Mouse (Mus musculus): ENCODE data around the gene Pdia5. TPM values are rescaled to one million over a fixed set of nuclear protein-coding genes. Genes with fewer than 3 reads are reported as not detected.

The Pdia5 gene
- polyA plus RNA-seq, 1 experiment from 2014 or later = 28.9 TPM

GRCm38 (mm10) chr16:35479301-35479700 is 11.4 kb downstream of the Pdia5 start:
- H3K9ac ChIP-seq = no peak overlapping the region
- no peaks in the 10 kb centered on the region for H3K36me3 ChIP-seq
- H3K4me3 ChIP-seq = no peak overlapping the region
- H3K4me1 ChIP-seq = 0 out of 2 replicates have a peak, but pooled peaks cover 4% of the 10 kb centered on the region
- no peak for ATAC-seq (ENCODE audit: insufficient number of reproducible peaks, insufficient read depth, low FRiP score, low TSS enrichment)
- H3K9me3 ChIP-seq = no peaks in the 10 kb centered on the region
- no peak overlapping the region for H3K4me2 ChIP-seq (replicated peaks)
- 77% methylated on average over 6 of the region's 6 CpGs for WGBS
- H3K27ac ChIP-seq = no peak overlapping the region
- H3K27me3 ChIP-seq = no peaks in the 10 kb centered on the region

- no peak for ATAC-seq (ENCODE audit: insufficient number of reproducible peaks, insufficient read depth, low FRiP score, low TSS enrichment)
- 31% methylated on average over 1 of the region's 1 CpGs for WGBS
- H3K27ac ChIP-seq = no peak overlapping the region
- H3K4me1 ChIP-seq = no peaks in the 10 kb centered on the region
- no peak overlapping the region for H3K9ac ChIP-seq
- no peak overlapping the region for H3K4me3 ChIP-seq
- H3K36me3 ChIP-seq = no peaks in the 10 kb centered on the region
- H3K27me3 ChIP-seq = no peaks in the 10 kb centered on the region
- H3K4me2 ChIP-seq (replicated peaks) = no peak overlapping the region
- no peaks in the 10 kb centered on the region for H3K9me3 ChIP-seq
These were observed 13.4 kb downstream of the Pdia5 start for GRCm38 (mm10) chr16:35477273-35477672.

- no peaks in the 10 kb centered on the region for H3K9me3 ChIP-seq
- no peak overlapping the region for H3K27ac ChIP-seq
- H3K4me3 ChIP-seq = no peak overlapping the region
- no peak for ATAC-seq (ENCODE audit: insufficient number of reproducible peaks, insufficient read depth, low FRiP score, low TSS enrichment)
- H3K27me3 ChIP-seq = no peaks in the 10 kb centered on the region
- no peak overlapping the region for H3K9ac ChIP-seq
- WGBS = 89% methylated on average over 14 of the region's 14 CpGs
- H3K4me2 ChIP-seq (replicated peaks) = no peak overlapping the region
- no peaks in the 10 kb centered on the region for H3K36me3 ChIP-seq
- no peaks in the 10 kb centered on the region for H3K4me1 ChIP-seq
These were observed 18.0 kb downstream of the Pdia5 start for GRCm38 (mm10) chr16:35472569-35473275.

- Histone ChIP-seq H3K27ac (no peak overlapping the region), H3K36me3 (no peaks in the 10 kb centered on the region), H3K4me2 (replicated peaks) (no peak overlapping the region), H3K27me3 (no peaks in the 10 kb centered on the region), H3K9me3 (no peaks in the 10 kb centered on the region), H3K4me3 (no peak overlapping the region), H3K9ac (no peak overlapping the region), H3K4me1 (no peaks in the 10 kb centered on the region)
- WGBS = 88% methylated on average over 17 of the region's 17 CpGs
- no peak for ATAC-seq (ENCODE audit: insufficient number of reproducible peaks, insufficient read depth, low FRiP score, low TSS enrichment)
These were observed 18.7 kb downstream of the Pdia5 start for GRCm38 (mm10) chr16:35471841-35472568.

GRCm38 (mm10) chr16:35470983-35471382 is 19.7 kb downstream of the Pdia5 start:
- 81% methylated on average over 8 of the region's 8 CpGs for WGBS
- H3K36me3 ChIP-seq = 0 out of 2 replicates have a peak, but pooled peaks cover 3% of the 10 kb centered on the region
- H3K4me2 ChIP-seq (replicated peaks) = no peak overlapping the region
- no peaks in the 10 kb centered on the region for H3K9me3 ChIP-seq
- H3K27ac ChIP-seq = no peak overlapping the region
- no peak overlapping the region for H3K4me3 ChIP-seq
- H3K27me3 ChIP-seq = no peaks in the 10 kb centered on the region
- no peaks in the 10 kb centered on the region for H3K4me1 ChIP-seq
- no peak overlapping the region for H3K9ac ChIP-seq
- ATAC-seq (ENCODE audit: insufficient number of reproducible peaks, insufficient read depth, low FRiP score, low TSS enrichment) = no peak

DNA sequence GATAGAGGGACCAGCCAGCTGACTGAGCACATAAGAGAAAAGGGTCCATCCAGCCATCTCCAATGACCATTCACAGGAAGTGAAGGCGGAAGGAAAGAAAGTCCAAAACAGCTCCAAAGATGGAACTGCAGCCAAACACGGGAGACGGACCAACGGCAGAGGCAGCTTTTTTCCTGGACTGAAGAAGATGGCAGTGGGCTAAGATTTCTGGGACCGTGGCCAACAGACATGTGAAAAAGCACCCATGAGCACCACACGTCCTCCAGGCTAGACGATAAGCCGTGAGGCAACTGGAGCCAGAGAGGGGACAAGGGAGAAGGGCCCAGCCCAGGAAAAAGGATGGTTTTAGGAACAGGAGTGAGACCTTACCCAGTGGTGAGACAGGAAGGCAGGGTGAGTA is 20.6 kb downstream of the Pdia5 start:
- Histone ChIP-seq H3K36me3 (0 out of 2 replicates have a peak, but pooled peaks cover 11% of the 10 kb centered on the region), H3K4me3 (no peak overlapping the region), H3K27me3 (no peaks in the 10 kb centered on the region), H3K27ac (no peak overlapping the region), H3K4me2 (replicated peaks) (no peak overlapping the region), H3K9me3 (no peaks in the 10 kb centered on the region), H3K9ac (no peak overlapping the region), H3K4me1 (no peaks in the 10 kb centered on the region)
- WGBS = 88% methylated on average over 8 of the region's 8 CpGs
- ATAC-seq (ENCODE audit: insufficient number of reproducible peaks, insufficient read depth, low FRiP score, low TSS enrichment) = no peak

- Histone ChIP-seq H3K4me3 (no peak overlapping the region), H3K36me3 (peaks cover 20% of the 10 kb centered on the region; the same call in 1 of the 2 replicates), H3K9ac (no peak overlapping the region), H3K4me2 (replicated peaks) (no peak overlapping the region), H3K4me1 (no peaks in the 10 kb centered on the region), H3K9me3 (no peaks in the 10 kb centered on the region), H3K27ac (no peak overlapping the region), H3K27me3 (no peaks in the 10 kb centered on the region)
- no peak for ATAC-seq (ENCODE audit: insufficient number of reproducible peaks, insufficient read depth, low FRiP score, low TSS enrichment)
- 78% methylated on average over 6 of the region's 6 CpGs for WGBS
These were observed 21.7 kb downstream of the Pdia5 start for GRCm38 (mm10) chr16:35469016-35469415.

DNA sequence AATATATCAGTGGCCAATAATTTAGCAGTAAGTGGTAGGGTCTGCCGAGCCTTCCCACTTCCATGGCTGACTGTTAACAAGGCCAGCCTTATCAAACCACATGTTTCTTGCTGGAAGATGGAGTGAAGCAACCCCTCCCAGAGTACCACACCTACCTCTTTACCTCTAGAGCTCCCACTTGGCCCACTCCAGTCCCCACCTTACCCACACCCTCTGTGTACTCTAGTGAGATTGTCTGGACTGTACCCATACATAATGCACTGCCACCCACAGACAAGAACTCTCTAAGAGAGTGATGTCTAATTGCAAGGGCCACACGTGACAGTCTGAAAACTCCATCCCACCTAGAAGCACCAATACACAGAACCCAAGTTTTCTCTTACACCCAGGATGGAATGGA is 23.6 kb downstream of the Pdia5 start:
- H3K27me3 ChIP-seq = no peaks in the 10 kb centered on the region
- H3K4me1 ChIP-seq = no peaks in the 10 kb centered on the region
- H3K27ac ChIP-seq = no peak overlapping the region
- WGBS = 85% methylated on average over 2 of the region's 2 CpGs
- no peaks in the 10 kb centered on the region for H3K9me3 ChIP-seq
- no peak overlapping the region for H3K9ac ChIP-seq
- H3K36me3 ChIP-seq = peaks cover 24% of the 10 kb centered on the region; the same call in 1 of the 2 replicates
- ATAC-seq (ENCODE audit: insufficient number of reproducible peaks, insufficient read depth, low FRiP score, low TSS enrichment) = no peak
- H3K4me2 ChIP-seq (replicated peaks) = no peak overlapping the region
- H3K4me3 ChIP-seq = no peak overlapping the region

DNA sequence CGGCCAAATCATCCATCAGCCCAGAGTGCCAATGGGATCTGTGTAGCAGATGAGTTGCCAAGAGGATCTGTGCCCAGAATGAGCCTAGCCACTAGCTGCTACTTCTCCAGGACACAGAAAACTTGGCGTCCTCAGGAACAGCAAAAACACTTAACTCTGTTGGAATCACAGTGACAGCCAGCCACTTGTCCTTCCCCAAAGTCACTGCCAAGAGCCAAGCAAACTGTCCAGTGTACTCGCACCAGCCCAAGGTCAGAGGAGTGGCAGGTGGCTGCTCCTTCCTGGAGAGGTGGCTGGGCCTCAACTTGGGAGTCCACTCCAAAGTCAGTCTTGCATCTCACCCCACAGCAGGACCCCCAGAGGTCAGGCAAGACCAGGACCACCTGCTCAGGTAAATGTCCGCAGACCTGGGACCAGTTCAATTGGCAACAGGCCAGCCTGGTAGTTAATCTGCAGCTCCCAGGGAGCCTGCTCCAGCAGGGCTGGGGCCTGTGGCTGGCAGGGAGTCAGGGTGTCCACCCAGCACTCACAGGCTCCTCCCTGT is 24.8 kb downstream of the Pdia5 start:
- no peaks in the 10 kb centered on the region for H3K9me3 ChIP-seq
- no peak overlapping the region for H3K4me3 ChIP-seq
- peaks cover 24% of the 10 kb centered on the region; the same call in 1 of the 2 replicates for H3K36me3 ChIP-seq
- 85% methylated on average over 4 of the region's 4 CpGs for WGBS
- H3K4me1 ChIP-seq = no peaks in the 10 kb centered on the region
- no peaks in the 10 kb centered on the region for H3K27me3 ChIP-seq
- H3K4me2 ChIP-seq (replicated peaks) = no peak overlapping the region
- no peak overlapping the region for H3K27ac ChIP-seq
- no peak for ATAC-seq (ENCODE audit: insufficient number of reproducible peaks, insufficient read depth, low FRiP score, low TSS enrichment)
- no peak overlapping the region for H3K9ac ChIP-seq

DNA sequence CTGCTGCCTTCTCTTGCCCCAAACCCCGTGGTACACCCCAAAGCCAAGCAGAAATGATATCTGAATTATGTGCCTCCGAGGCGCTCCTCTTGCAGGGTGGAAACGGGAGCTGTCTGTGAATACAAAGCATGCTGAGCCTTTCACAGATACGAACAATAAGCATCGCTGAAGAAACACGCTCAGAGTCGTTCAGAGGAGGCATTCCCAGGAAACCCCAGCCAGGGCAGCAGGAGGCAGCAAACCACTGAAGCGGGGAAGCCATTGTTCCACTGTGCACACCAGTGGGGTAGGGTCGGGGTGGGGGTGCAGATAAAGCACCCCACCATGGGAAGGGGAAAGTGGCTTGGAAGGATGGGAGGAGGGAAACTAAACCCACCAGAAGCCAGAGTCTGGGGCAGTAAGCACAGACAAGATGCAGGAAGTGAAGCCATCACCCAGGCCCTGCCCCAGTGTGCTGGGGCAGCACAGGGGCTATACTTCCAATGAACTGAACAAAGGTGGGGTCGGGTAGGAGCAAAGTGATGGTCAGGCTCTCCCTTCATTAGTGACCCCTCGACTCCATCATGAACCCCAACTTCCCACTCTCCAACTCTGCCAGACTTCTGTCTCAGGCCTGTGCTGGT is 25.9 kb downstream of the Pdia5 start:
- no peak for ATAC-seq (ENCODE audit: insufficient number of reproducible peaks, insufficient read depth, low FRiP score, low TSS enrichment)
- WGBS = 68% methylated on average over 12 of the region's 12 CpGs
- Histone ChIP-seq H3K4me2 (replicated peaks) (no peak overlapping the region), H3K4me3 (no peak overlapping the region), H3K36me3 (peaks cover 24% of the 10 kb centered on the region; the same call in 1 of the 2 replicates), H3K27me3 (no peaks in the 10 kb centered on the region), H3K9me3 (no peaks in the 10 kb centered on the region), H3K4me1 (no peaks in the 10 kb centered on the region), H3K9ac (no peak overlapping the region), H3K27ac (no peak overlapping the region)

- Histone ChIP-seq H3K9me3 (no peaks in the 10 kb centered on the region), H3K27ac (no peak overlapping the region), H3K36me3 (peaks cover 24% of the 10 kb centered on the region; the same call in 1 of the 2 replicates), H3K4me1 (no peaks in the 10 kb centered on the region), H3K9ac (no peak overlapping the region), H3K27me3 (no peaks in the 10 kb centered on the region), H3K4me2 (replicated peaks) (no peak overlapping the region), H3K4me3 (no peak overlapping the region)
- ATAC-seq (ENCODE audit: insufficient number of reproducible peaks, insufficient read depth, low FRiP score, low TSS enrichment) = no peak
- WGBS = 89% methylated on average over 10 of the region's 10 CpGs
These were observed 27.0 kb downstream of the Pdia5 start for GRCm38 (mm10) chr16:35463708-35464107.

All from embryonic facial prominence, embryonic 12.5 days (tissue).